7 mouse cellular contexts compared by ENCODE assay signal in genomic region chr1:132157016-132157781, GRCm38 (mm10). TPM values are rescaled to one million over a fixed set of nuclear protein-coding genes. Genes with fewer than 3 reads are reported as not detected.
DNase-seq lines count a peak whose midpoint lies in the region; ATAC-seq and TF ChIP-seq lines count a peak whose summit lies in the region.

No protein-coding gene starts in this region.

- H3K27ac ChIP-seq in intestine, postnatal 0 days (ENCODE audit: low read depth, low read length) = no peak overlapping the region
- peak overlapping the region; percentile 40; the same call in 1 of the 2 replicates for H3K27ac ChIP-seq in midbrain, embryonic 15.5 days
- no peak overlapping the region for H3K27ac ChIP-seq in spleen, adult 2 months (ENCODE audit: insufficient read depth, low read length)

- no peak overlapping the region for H3K9ac ChIP-seq in intestine, postnatal 0 days (ENCODE audit: low read depth, low read length)
- peak overlapping the region; percentile 24; the same call in 1 of the 2 replicates for H3K9ac ChIP-seq in midbrain, embryonic 15.5 days

- ATAC-seq in intestine, postnatal 0 days = peak; percentile 85
- ATAC-seq in midbrain, embryonic 15.5 days (replicated peaks) = peak; percentile 88

- DNase-seq in adrenal gland, adult 2 months = peak; percentile 84
- peak; percentile 93 for DNase-seq in embryo, embryonic 10 days (ENCODE audit: low spot score)
- DNase-seq in gastrocnemius, postnatal 36 days = peak; percentile 80 to 85
- peak; percentile 94 for DNase-seq in left cerebral cortex, postnatal 4 days
- peak in 1 of 2 experiments; percentile 69 for DNase-seq in spleen, adult 2 months (ENCODE audit: low read depth in 1 of 2, low spot score in 2 of 2)

- H3K36me3 ChIP-seq in intestine, postnatal 0 days (ENCODE audit: control insufficient read depth, insufficient read depth) = no peaks in the 10 kb centered on the region
- H3K36me3 ChIP-seq in midbrain, embryonic 15.5 days (replicated peaks) = no peaks in the 10 kb centered on the region
- H3K36me3 ChIP-seq in spleen, adult 2 months (ENCODE audit: control insufficient read depth, insufficient read depth, low read length) = no peaks in the 10 kb centered on the region

- intact Hi-C loops in gastrocnemius, postnatal 36 days (cut with DNase I) = loop anchor here (2.0 to 5.0 kb wide), 2 partner anchors 80 to 195 kb away; no protein-coding TSS in a partner anchor
- intact Hi-C loops in left cerebral cortex, postnatal 4 days (cut with DNase I) = loop anchor here (2.0 to 10.0 kb wide), 2 partner anchors 36 to 198 kb away; no protein-coding TSS in a partner anchor

- no peaks in the 10 kb centered on the region for H3K9me3 ChIP-seq in intestine, postnatal 0 days (ENCODE audit: control insufficient read depth)
- H3K9me3 ChIP-seq in midbrain, embryonic 15.5 days = no peaks in the 10 kb centered on the region

- TF ChIP-seq CTCF in intestine, postnatal 0 days (IDR thresholded peaks at IDR 0.05; ENCODE audit: low read depth) = peak; percentile 99
- TF ChIP-seq CTCF in spleen, adult 2 months (IDR thresholded peaks at IDR 0.05; ENCODE audit: extremely low read depth, insufficient read depth, insufficient read length, insufficient replicate concordance) = peak; percentile 91

- H3K27me3 ChIP-seq in intestine, postnatal 0 days (replicated peaks; ENCODE audit: control insufficient read depth, insufficient read depth, low read length) = peaks cover 6% of the 10 kb centered on the region; the same call in 1 of the 2 replicates
- no peaks in the 10 kb centered on the region for H3K27me3 ChIP-seq in midbrain, embryonic 15.5 days (replicated peaks)
- no peaks in the 10 kb centered on the region for H3K27me3 ChIP-seq in spleen, adult 2 months (ENCODE audit: control insufficient read depth, insufficient read depth, low read length)

- H3K4me1 ChIP-seq in intestine, postnatal 0 days (replicated peaks; ENCODE audit: control insufficient read depth, insufficient read depth, low read length) = peaks cover 3% of the 10 kb centered on the region; the same call in 1 of the 2 replicates
- peaks cover 36% of the 10 kb centered on the region for H3K4me1 ChIP-seq in midbrain, embryonic 15.5 days
- no peaks in the 10 kb centered on the region for H3K4me1 ChIP-seq in spleen, adult 2 months (ENCODE audit: control insufficient read depth, insufficient read depth, insufficient read length)

- no peak overlapping the region for H3K4me3 ChIP-seq in intestine, postnatal 0 days (ENCODE audit: low read depth, low read length)
- H3K4me3 ChIP-seq in midbrain, embryonic 15.5 days = no peak overlapping the region
- no peak overlapping the region for H3K4me3 ChIP-seq in spleen, adult 2 months (ENCODE audit: extremely low read depth, insufficient read depth, insufficient read length)

- WGBS in intestine, postnatal 0 days = 11% methylated on average over 14 of the region's 14 CpGs
- WGBS in midbrain, embryonic 15.5 days = 23% methylated on average over 14 of the region's 14 CpGs
- WGBS in spleen, adult 2 months = 31% methylated on average over 14 of the region's 14 CpGs

- no peak overlapping the region for H3K4me2 ChIP-seq in intestine, postnatal 0 days (replicated peaks; ENCODE audit: low read depth)
- H3K4me2 ChIP-seq in midbrain, embryonic 15.5 days = peak overlapping the region; percentile 28

- no peak for TF ChIP-seq POLR2A in spleen, adult 2 months (IDR thresholded peaks at IDR 0.05; ENCODE audit: low read depth, low read length)

RNA-seq across cellular contexts. Expression of gene Cdk18, which starts 17.7 kb away (rescaled TPM):
- total RNA-seq in adrenal gland, adult 2 months (2021) = 10 to 100 TPM; 14.9 to 22.5 TPM
- polyA plus RNA-seq in adrenal gland, adult 2 months (2012; rRNA removed) = 36.3 and 42.5 TPM in 2 replicates
- total RNA-seq in gastrocnemius, postnatal 36 days (2021) = 1 to 10 TPM; 2.5 to 4.2 TPM
- 33.7 and 39.3 TPM in 2 replicates for polyA plus RNA-seq in intestine, postnatal 0 days (2015; fragmentation: Nextera tagmentation; extraction: Ambion mirVana)
- total RNA-seq in left cerebral cortex, postnatal 4 days (2021) = 10 to 100 TPM in 1 of 2 experiments, 1 to 10 TPM in 1; 9.3 to 11.5 TPM
- polyA plus RNA-seq in midbrain, embryonic 15.5 days (2015; fragmentation: Nextera tagmentation; extraction: Ambion mirVana) = 1.1 and 1.5 TPM in 2 replicates
- polyA plus RNA-seq in spleen, adult 2 months (2012; rRNA removed) = 2.3 and 2.5 TPM in 2 replicates

RNA-seq across cellular contexts. Expression of gene Lemd1, which starts 34.0 kb away (rescaled TPM):
- total RNA-seq in adrenal gland, adult 2 months (2021) = under 1 TPM in 1 of 2 experiments, not detected in 1; 0.41 TPM
- polyA plus RNA-seq in adrenal gland, adult 2 months (2012; rRNA removed) = 0.19 and 0.20 TPM in 2 replicates
- not detected for total RNA-seq in gastrocnemius, postnatal 36 days (2021)
- polyA plus RNA-seq in intestine, postnatal 0 days (2015; fragmentation: Nextera tagmentation; extraction: Ambion mirVana) = 0.08 TPM in 1 of 2 replicates, not detected in the other
- 10 to 100 TPM in 1 of 2 experiments, 1 to 10 TPM in 1; 8.8 to 10.1 TPM for total RNA-seq in left cerebral cortex, postnatal 4 days (2021)
- polyA plus RNA-seq in midbrain, embryonic 15.5 days (2015; fragmentation: Nextera tagmentation; extraction: Ambion mirVana) = 14.9 and 19.8 TPM in 2 replicates
- polyA plus RNA-seq in spleen, adult 2 months (2012; rRNA removed) = not detected in 2 replicates

RNA-seq across cellular contexts. Expression of gene AC124108.1, which starts 34.1 kb away (rescaled TPM):
- total RNA-seq in adrenal gland, adult 2 months (2021) = under 1 TPM; 0.10 to 0.12 TPM
- polyA plus RNA-seq in adrenal gland, adult 2 months (2012; rRNA removed) = 0.03 and 0.09 TPM in 2 replicates
- total RNA-seq in gastrocnemius, postnatal 36 days (2021) = not detected
- polyA plus RNA-seq in intestine, postnatal 0 days (2015; fragmentation: Nextera tagmentation; extraction: Ambion mirVana) = not detected in 2 replicates
- total RNA-seq in left cerebral cortex, postnatal 4 days (2021) = 1 to 10 TPM; 3.6 to 4.2 TPM
- 3.7 and 3.8 TPM in 2 replicates for polyA plus RNA-seq in midbrain, embryonic 15.5 days (2015; fragmentation: Nextera tagmentation; extraction: Ambion mirVana)
- not detected in 2 replicates for polyA plus RNA-seq in spleen, adult 2 months (2012; rRNA removed)

Comparison
In these comparisons a context has a peak if more than half of its experiments do, and no peak if none do; other contexts are left out.
1. RNA of gene Lemd1, which starts 34.0 kb away (polyA plus RNA-seq): 14.9 to 19.8 TPM in midbrain, embryonic 15.5 days; 0.19 to 0.20 TPM in adrenal gland, adult 2 months, 0.08 TPM in intestine, postnatal 0 days and not detected in spleen, adult 2 months; every median in the first group is over 10 times any median in the second.